Mouse (Mus musculus): Measurements from ENCODE around the gene Pakap. TPM values are rescaled to one million over a fixed set of nuclear protein-coding genes. Genes with fewer than 3 reads are reported as not detected.

Pakap gene
- polyA plus RNA-seq, 1 experiment from 2014 or later, result 9.8 TPM

GRCm38 (mm10) chr4:57824626-57825240 is 256.8 kb downstream of the Pakap start:
- 9% methylated on average over 8 of the region's 8 CpGs for WGBS
- no peak overlapping the region for H3K27ac ChIP-seq (ENCODE audit: low read depth, low read length)

GRCm38 (mm10) chr4:57826272-57826671 is 258.3 kb downstream of the Pakap start:
- 87% methylated on average over 7 of the region's 7 CpGs for WGBS
- H3K27ac ChIP-seq (ENCODE audit: low read depth, low read length), result no peak overlapping the region
- no peaks in the 10 kb centered on the region for H3K27me3 ChIP-seq (ENCODE audit: control insufficient read depth, insufficient read depth, low read length)
- no peak overlapping the region for H3K4me2 ChIP-seq (ENCODE audit: low read depth, low read length)
- no peaks in the 10 kb centered on the region for H3K9me3 ChIP-seq (ENCODE audit: control insufficient read depth, low read length)
- H3K36me3 ChIP-seq (ENCODE audit: control insufficient read depth, insufficient read depth, low read length), result no peaks in the 10 kb centered on the region
- H3K4me1 ChIP-seq (ENCODE audit: control insufficient read depth, insufficient read depth, low read length), result peaks cover 14% of the 10 kb centered on the region
- no peak overlapping the region for H3K9ac ChIP-seq (replicated peaks; ENCODE audit: low read depth, low read length)
- ATAC-seq (ENCODE audit: low read depth), result no peak
- H3K4me3 ChIP-seq (ENCODE audit: low read depth, low read length), result no peak overlapping the region

More at GRCm38 (mm10) chr4:57824626-57825240, 256.8 kb downstream of the Pakap start:
- Histone ChIP-seq H3K4me2 (ENCODE audit: low read depth, low read length) (no peak overlapping the region), H3K9me3 (ENCODE audit: control insufficient read depth, low read length) (no peaks in the 10 kb centered on the region), H3K9ac (replicated peaks; ENCODE audit: low read depth, low read length) (no peak overlapping the region), H3K4me1 (ENCODE audit: control insufficient read depth, insufficient read depth, low read length) (peaks cover 14% of the 10 kb centered on the region), H3K27me3 (ENCODE audit: control insufficient read depth, insufficient read depth, low read length) (no peaks in the 10 kb centered on the region), H3K4me3 (ENCODE audit: low read depth, low read length) (no peak overlapping the region), H3K36me3 (ENCODE audit: control insufficient read depth, insufficient read depth, low read length) (no peaks in the 10 kb centered on the region)
- ATAC-seq (ENCODE audit: low read depth), result no peak

- Histone ChIP-seq H3K36me3 (ENCODE audit: control insufficient read depth, insufficient read depth, low read length) (no peaks in the 10 kb centered on the region), H3K27ac (ENCODE audit: low read depth, low read length) (no peak overlapping the region), H3K27me3 (ENCODE audit: control insufficient read depth, insufficient read depth, low read length) (no peaks in the 10 kb centered on the region), H3K4me3 (ENCODE audit: low read depth, low read length) (no peak overlapping the region), H3K9me3 (ENCODE audit: control insufficient read depth, low read length) (no peaks in the 10 kb centered on the region), H3K4me2 (ENCODE audit: low read depth, low read length) (no peak overlapping the region), H3K9ac (replicated peaks; ENCODE audit: low read depth, low read length) (no peak overlapping the region), H3K4me1 (ENCODE audit: control insufficient read depth, insufficient read depth, low read length) (peaks cover 5% of the 10 kb centered on the region)
- WGBS, result 72% methylated on average over 9 of the region's 9 CpGs
- ATAC-seq (ENCODE audit: low read depth), result no peak
Observed at GRCm38 (mm10) chr4:57829131-57829530, 261.2 kb downstream of the Pakap start.

GRCm38 (mm10) chr4:57829740-57830139 is 261.8 kb downstream of the Pakap start:
- Histone ChIP-seq H3K36me3 (ENCODE audit: control insufficient read depth, insufficient read depth, low read length) (no peaks in the 10 kb centered on the region), H3K4me2 (ENCODE audit: low read depth, low read length) (no peak overlapping the region), H3K9ac (replicated peaks; ENCODE audit: low read depth, low read length) (no peak overlapping the region), H3K9me3 (ENCODE audit: control insufficient read depth, low read length) (no peaks in the 10 kb centered on the region), H3K4me3 (ENCODE audit: low read depth, low read length) (no peak overlapping the region), H3K4me1 (ENCODE audit: control insufficient read depth, insufficient read depth, low read length) (peaks cover under 1% of the 10 kb centered on the region), H3K27me3 (ENCODE audit: control insufficient read depth, insufficient read depth, low read length) (no peaks in the 10 kb centered on the region), H3K27ac (ENCODE audit: low read depth, low read length) (no peak overlapping the region)
- ATAC-seq (ENCODE audit: low read depth), result no peak
- WGBS, result 46% methylated on average over 3 of the region's 3 CpGs

- no peak for ATAC-seq (ENCODE audit: low read depth)
- no peaks in the 10 kb centered on the region for H3K36me3 ChIP-seq (ENCODE audit: control insufficient read depth, insufficient read depth, low read length)
- no peak overlapping the region for H3K4me2 ChIP-seq (ENCODE audit: low read depth, low read length)
- 38% methylated on average over 7 of the region's 7 CpGs for WGBS
- no peak overlapping the region for H3K27ac ChIP-seq (ENCODE audit: low read depth, low read length)
- H3K9me3 ChIP-seq (ENCODE audit: control insufficient read depth, low read length), result no peaks in the 10 kb centered on the region
- no peak overlapping the region for H3K9ac ChIP-seq (replicated peaks; ENCODE audit: low read depth, low read length)
- no peaks in the 10 kb centered on the region; the same call in 1 of the 2 replicates for H3K4me1 ChIP-seq (ENCODE audit: control insufficient read depth, insufficient read depth, low read length)
- no peaks in the 10 kb centered on the region for H3K27me3 ChIP-seq (ENCODE audit: control insufficient read depth, insufficient read depth, low read length)
- H3K4me3 ChIP-seq (ENCODE audit: low read depth, low read length), result no peak overlapping the region
Observed at GRCm38 (mm10) chr4:57832318-57832717, 264.3 kb downstream of the Pakap start.

- Histone ChIP-seq H3K27ac (ENCODE audit: low read depth, low read length) (no peak overlapping the region), H3K4me3 (ENCODE audit: low read depth, low read length) (no peak overlapping the region), H3K9me3 (ENCODE audit: control insufficient read depth, low read length) (no peaks in the 10 kb centered on the region), H3K4me2 (ENCODE audit: low read depth, low read length) (no peak overlapping the region), H3K36me3 (ENCODE audit: control insufficient read depth, insufficient read depth, low read length) (no peaks in the 10 kb centered on the region), H3K9ac (replicated peaks; ENCODE audit: low read depth, low read length) (no peak overlapping the region), H3K4me1 (ENCODE audit: control insufficient read depth, insufficient read depth, low read length) (no peaks in the 10 kb centered on the region; the same call in 1 of the 2 replicates), H3K27me3 (ENCODE audit: control insufficient read depth, insufficient read depth, low read length) (no peaks in the 10 kb centered on the region)
- peak; percentile 26; the same call in 1 of the 2 replicates for ATAC-seq (ENCODE audit: low read depth)
- WGBS, result 58% methylated on average over 4 of the region's 4 CpGs
Observed at GRCm38 (mm10) chr4:57833060-57833459, 265.1 kb downstream of the Pakap start.

GRCm38 (mm10) chr4:57834141-57834540 is 266.2 kb downstream of the Pakap start:
- Histone ChIP-seq H3K27ac (ENCODE audit: low read depth, low read length) (no peak overlapping the region), H3K4me3 (ENCODE audit: low read depth, low read length) (no peak overlapping the region), H3K9me3 (ENCODE audit: control insufficient read depth, low read length) (no peaks in the 10 kb centered on the region), H3K4me1 (ENCODE audit: control insufficient read depth, insufficient read depth, low read length) (no peaks in the 10 kb centered on the region; the same call in 1 of the 2 replicates), H3K4me2 (ENCODE audit: low read depth, low read length) (no peak overlapping the region), H3K9ac (replicated peaks; ENCODE audit: low read depth, low read length) (no peak overlapping the region), H3K36me3 (ENCODE audit: control insufficient read depth, insufficient read depth, low read length) (no peaks in the 10 kb centered on the region), H3K27me3 (ENCODE audit: control insufficient read depth, insufficient read depth, low read length) (no peaks in the 10 kb centered on the region)
- ATAC-seq (ENCODE audit: low read depth), result no peak
- WGBS, result 78% methylated on average over 4 of the region's 4 CpGs

GRCm38 (mm10) chr4:57837089-57837488 is 269.1 kb downstream of the Pakap start:
- no peaks in the 10 kb centered on the region; the same call in 1 of the 2 replicates for H3K4me1 ChIP-seq (ENCODE audit: control insufficient read depth, insufficient read depth, low read length)
- no peaks in the 10 kb centered on the region for H3K36me3 ChIP-seq (ENCODE audit: control insufficient read depth, insufficient read depth, low read length)
- H3K9ac ChIP-seq (replicated peaks; ENCODE audit: low read depth, low read length), result no peak overlapping the region
- H3K4me3 ChIP-seq (ENCODE audit: low read depth, low read length), result no peak overlapping the region
- ATAC-seq (ENCODE audit: low read depth), result no peak
- no peaks in the 10 kb centered on the region for H3K9me3 ChIP-seq (ENCODE audit: control insufficient read depth, low read length)
- no peak overlapping the region for H3K27ac ChIP-seq (ENCODE audit: low read depth, low read length)
- 62% methylated on average over 9 of the region's 9 CpGs for WGBS
- no peaks in the 10 kb centered on the region for H3K27me3 ChIP-seq (ENCODE audit: control insufficient read depth, insufficient read depth, low read length)
- no peak overlapping the region for H3K4me2 ChIP-seq (ENCODE audit: low read depth, low read length)

GRCm38 (mm10) chr4:57839343-57839742 is 271.4 kb downstream of the Pakap start:
- 76% methylated on average over 4 of the region's 4 CpGs for WGBS
- no peak for ATAC-seq (ENCODE audit: low read depth)
- H3K9ac ChIP-seq (replicated peaks; ENCODE audit: low read depth, low read length), result no peak overlapping the region
- H3K4me2 ChIP-seq (ENCODE audit: low read depth, low read length), result no peak overlapping the region
- H3K27me3 ChIP-seq (ENCODE audit: control insufficient read depth, insufficient read depth, low read length), result no peaks in the 10 kb centered on the region
- no peak overlapping the region for H3K4me3 ChIP-seq (ENCODE audit: low read depth, low read length)
- 0 out of 2 replicates have a peak, but pooled peaks cover 3% of the 10 kb centered on the region for H3K4me1 ChIP-seq (ENCODE audit: control insufficient read depth, insufficient read depth, low read length)
- H3K27ac ChIP-seq (ENCODE audit: low read depth, low read length), result no peak overlapping the region
- H3K9me3 ChIP-seq (ENCODE audit: control insufficient read depth, low read length), result no peaks in the 10 kb centered on the region
- no peaks in the 10 kb centered on the region for H3K36me3 ChIP-seq (ENCODE audit: control insufficient read depth, insufficient read depth, low read length)

Measured in neural tube, embryonic 14.5 days (tissue).